Mouse (Mus musculus) midbrain, postnatal 0 days (tissue): ENCODE data around the gene Map3k7. TPM values are rescaled to one million over a fixed set of nuclear protein-coding genes. Genes with fewer than 3 reads are reported as not detected.

Experiments used
- ATAC-seq: fragments of 200-750 bp; cut with Nextera tagmentation; 2 replicates; pipeline ENCODE4 v1.8.0; 2017; ENCODE audit warnings: moderate number of reproducible peaks, mild to moderate bottlenecking, moderate TSS enrichment, moderate library complexity; ENCODE audit not compliant: low FRiP score
- DNase-seq: peaks from one replicate; pipeline ENCODE4 v3.0.0-alpha.2; 2015; ENCODE audit warnings: low spot score
- H3K27ac ChIP-seq: fragments of 300-500 bp; sonication (generic); 2 replicates; pipeline ENCODE4 v1.5.1; 2014; ENCODE audit warnings: low read depth, mild to moderate bottlenecking, low read length, mixed read lengths
- H3K27me3 ChIP-seq: fragments of 300-500 bp; sonication (generic); 2 replicates; pipeline ENCODE4 v1.6.1; 2014; ENCODE audit warnings: low read length, control low read depth, mixed read lengths; ENCODE audit not compliant: insufficient read depth
- H3K36me3 ChIP-seq: fragments of 300-500 bp; sonication (generic); 2 replicates; pipeline ENCODE4 v1.6.1; 2014; ENCODE audit warnings: low read length, control low read depth, mixed read lengths; ENCODE audit not compliant: insufficient read depth
- H3K4me1 ChIP-seq: fragments of 300-500 bp; sonication (generic); 2 replicates; pipeline ENCODE4 v1.6.1; 2014; ENCODE audit warnings: mild to moderate bottlenecking, control low read depth, antibody characterized with exemption, low read length, mixed read lengths; ENCODE audit not compliant: insufficient read depth
- H3K4me2 ChIP-seq: fragments of 300-500 bp; sonication (generic); 2 replicates; pipeline ENCODE4 v1.6.1; 2014; ENCODE audit warnings: low read depth, mild to moderate bottlenecking, low read length, mixed read lengths; ENCODE audit not compliant: poor library complexity, severe bottlenecking
- H3K4me3 ChIP-seq: fragments of 300-500 bp; sonication (generic); 2 replicates; pipeline ENCODE4 v1.5.1; 2014; ENCODE audit warnings: low read depth, mild to moderate bottlenecking, low read length, moderate library complexity
- H3K9ac ChIP-seq: fragments of 300-500 bp; sonication (generic); replicated peaks from 2 replicates; pipeline ENCODE4 v1.6.1; 2014; ENCODE audit warnings: mild to moderate bottlenecking, low read length, moderate library complexity, mixed read lengths; ENCODE audit not compliant: poor library complexity, severe bottlenecking
- H3K9me3 ChIP-seq: fragments of 300-500 bp; sonication (generic); 2 replicates; pipeline ENCODE4 v1.6.1; 2016; ENCODE audit warnings: low read length, control low read depth
- CTCF ChIP-seq: IDR thresholded peaks from 2 replicates; pipeline ENCODE4 v1.5.1; 2016; ENCODE audit warnings: antibody characterized with exemption, mild to moderate bottlenecking
- WGBS: fragments of 180-500 bp; shearing (Covaris S2); extraction: QIAGEN DNeasy Blood & Tissue Kit; methylation state at CpG from one replicate; pipeline ENCODE4 v1.1.7; 2014; 5-methylcytosine and 5-hydroxymethylcytosine counted together
- polyA plus RNA-seq: library from polyadenylated mRNA; unstranded; fragments of >200 nt; fragmentation: Nextera tagmentation; extraction: Ambion mirVana; gene quantifications from 2 replicates; pipeline ENCODE4 v1.2.1, GENCODE M21; 2015
- total RNA-seq: library from RNA; depleted of rRNA; stranded (reverse); fragments of >200 nt; gene quantifications from 2 replicates; pipeline ENCODE4 v1.2.3, GENCODE M21; 2014; rRNA removed

Map3k7 gene
- total RNA-seq (38.7 and 40.7 TPM in 2 replicates), polyA plus RNA-seq (13.1 and 15.5 TPM in 2 replicates)

GRCm38 (mm10) chr4:31963354-31964193 is at the start of gene Map3k7:
Gene Map3k7 (plus strand): TSS chr4:31964097.
- peak within 1 kb of the TSS; percentile 67 for H3K4me2 ChIP-seq
- ATAC-seq (peak; percentile 96), DNase-seq (peak; percentile 97)
- WGBS = under 1% methylated on average over 87 of the region's 88 CpGs
- H3K4me3 ChIP-seq = peak within 1 kb of the TSS; percentile 82
- peak within 1 kb of the TSS; percentile 91 for H3K27ac ChIP-seq
- peak within 1 kb of the TSS; percentile 84 for H3K9ac ChIP-seq
- peaks cover 2% of the 10 kb centered on the region; the same call in 1 of the 2 replicates for H3K4me1 ChIP-seq
- H3K36me3 ChIP-seq = no peaks in the 10 kb centered on the region
- TF ChIP-seq CTCF = no peak
- no peaks in the 10 kb centered on the region for H3K27me3 ChIP-seq
- no peaks in the 10 kb centered on the region for H3K9me3 ChIP-seq

GRCm38 (mm10) chr4:31915114-31915513 is 48.8 kb upstream of the Map3k7 start:
- no peak for TF ChIP-seq CTCF
- ATAC-seq = no peak
- Histone ChIP-seq H3K27me3 (0 out of 2 replicates have a peak, but pooled peaks cover 3% of the 10 kb centered on the region), H3K4me3 (no peak overlapping the region), H3K9ac (no peak overlapping the region), H3K4me1 (no peaks in the 10 kb centered on the region), H3K4me2 (no peak overlapping the region), H3K27ac (no peak overlapping the region), H3K36me3 (no peaks in the 10 kb centered on the region), H3K9me3 (no peaks in the 10 kb centered on the region)
- WGBS = 58% methylated on average over 11 of the region's 11 CpGs
- peak; percentile 28 for DNase-seq

GRCm38 (mm10) chr4:31918717-31919116 is 45.2 kb upstream of the Map3k7 start:
- 92% methylated on average over 5 of the region's 5 CpGs for WGBS
- no peak overlapping the region for H3K4me3 ChIP-seq
- ATAC-seq (no peak), DNase-seq (no peak)
- no peak overlapping the region for H3K4me2 ChIP-seq
- H3K9me3 ChIP-seq = no peaks in the 10 kb centered on the region
- no peak for TF ChIP-seq CTCF
- H3K27me3 ChIP-seq = peaks cover 3% of the 10 kb centered on the region; the same call in 1 of the 2 replicates
- H3K4me1 ChIP-seq = no peaks in the 10 kb centered on the region
- H3K9ac ChIP-seq = no peak overlapping the region
- H3K36me3 ChIP-seq = no peaks in the 10 kb centered on the region
- no peak overlapping the region for H3K27ac ChIP-seq

- Histone ChIP-seq H3K9ac (no peak overlapping the region), H3K4me3 (no peak overlapping the region), H3K27me3 (peaks cover 3% of the 10 kb centered on the region; the same call in 1 of the 2 replicates), H3K4me2 (no peak overlapping the region), H3K36me3 (no peaks in the 10 kb centered on the region), H3K27ac (no peak overlapping the region), H3K4me1 (no peaks in the 10 kb centered on the region), H3K9me3 (no peaks in the 10 kb centered on the region)
- ATAC-seq = no peak
- DNase-seq = no peak
- 40% methylated on average over 7 of the region's 7 CpGs for WGBS
- TF ChIP-seq CTCF = no peak
Observed at GRCm38 (mm10) chr4:31922215-31922614, 41.7 kb upstream of the Map3k7 start.

- no peaks in the 10 kb centered on the region for H3K36me3 ChIP-seq
- peaks cover 11% of the 10 kb centered on the region; the same call in 1 of the 2 replicates for H3K27me3 ChIP-seq
- TF ChIP-seq CTCF = no peak
- no peaks in the 10 kb centered on the region for H3K4me1 ChIP-seq
- no peak overlapping the region for H3K4me2 ChIP-seq
- WGBS = 64% methylated on average over 8 of the region's 8 CpGs
- ATAC-seq (no peak), DNase-seq (no peak)
- no peak overlapping the region for H3K27ac ChIP-seq
- H3K9ac ChIP-seq = no peak overlapping the region
- H3K9me3 ChIP-seq = no peaks in the 10 kb centered on the region
- no peak overlapping the region for H3K4me3 ChIP-seq
Observed at GRCm38 (mm10) chr4:31923437-31923836, 40.5 kb upstream of the Map3k7 start.
